Mouse (Mus musculus) c-Kit-positive CD71-positive TER-119-negative erythroid progenitor cells, embryonic 14.5 days (primary cell): Measurements from ENCODE around the gene Synrg.

ENCODE experiments used
- DNase-seq: peaks from one replicate; pipeline ENCODE4 v3.0.0-alpha.2; 2013; ENCODE audit warnings: low read depth

Gene Synrg

DNA sequence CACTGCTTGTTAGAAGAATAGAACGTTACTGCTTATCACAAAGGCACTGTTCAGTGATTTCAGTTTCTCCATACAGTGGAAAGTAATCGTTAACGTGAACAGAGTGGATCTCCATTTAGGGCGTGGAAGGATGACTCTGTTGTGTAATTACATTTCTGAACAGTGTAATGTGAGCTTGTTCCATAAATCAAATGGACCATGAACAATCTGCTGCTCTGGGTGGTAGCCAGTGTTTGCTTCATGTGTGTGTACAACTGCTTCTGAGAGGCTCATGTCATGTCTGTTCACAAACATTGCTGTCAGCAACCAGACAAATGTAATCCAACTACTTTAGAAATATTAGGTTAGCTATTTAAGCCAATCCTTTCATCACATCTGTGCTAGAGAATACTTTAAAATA, 27.5 kb downstream of the Synrg start:
- no peak for DNase-seq

DNA sequence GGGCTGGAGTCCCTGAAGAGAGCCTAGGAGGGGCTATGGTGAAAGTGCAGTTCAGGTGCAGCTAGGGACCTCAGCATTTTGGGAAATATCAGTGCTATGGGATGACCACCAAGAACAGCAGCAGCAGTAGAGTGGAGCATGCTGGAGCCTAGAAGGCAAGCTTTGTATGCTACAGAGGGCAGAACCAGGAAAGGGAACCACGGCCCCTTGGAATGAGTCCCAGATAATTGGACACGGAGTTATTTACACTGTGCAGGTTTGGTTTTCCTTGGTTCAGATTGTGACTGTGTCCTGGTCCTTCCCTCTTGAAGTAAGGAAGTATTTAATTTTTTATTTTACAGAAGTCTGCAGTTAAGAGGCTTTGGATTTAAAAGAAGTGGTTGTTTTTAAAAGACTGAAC, 29.2 kb downstream of the Synrg start:
- no peak for DNase-seq

DNA sequence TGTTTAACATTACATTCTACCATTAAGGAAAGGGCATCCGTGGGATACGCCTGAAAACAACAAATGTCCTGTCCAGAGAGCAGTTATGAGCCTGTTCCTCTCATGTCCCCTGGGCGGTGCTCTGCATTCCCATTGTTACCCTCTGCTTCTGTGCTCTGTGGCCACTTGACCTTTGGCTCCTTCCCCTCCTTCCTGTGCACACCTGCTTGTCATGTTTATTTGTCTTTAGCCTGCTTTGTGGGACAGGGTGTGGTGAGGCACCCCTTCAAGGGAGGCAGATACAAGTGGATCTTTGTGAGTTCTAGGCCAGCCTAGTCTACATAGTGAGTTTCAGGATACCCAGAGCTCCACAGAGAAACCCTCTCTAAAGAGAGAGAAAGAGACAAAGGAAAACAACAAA, 30.3 kb downstream of the Synrg start:
- DNase-seq = no peak

DNA sequence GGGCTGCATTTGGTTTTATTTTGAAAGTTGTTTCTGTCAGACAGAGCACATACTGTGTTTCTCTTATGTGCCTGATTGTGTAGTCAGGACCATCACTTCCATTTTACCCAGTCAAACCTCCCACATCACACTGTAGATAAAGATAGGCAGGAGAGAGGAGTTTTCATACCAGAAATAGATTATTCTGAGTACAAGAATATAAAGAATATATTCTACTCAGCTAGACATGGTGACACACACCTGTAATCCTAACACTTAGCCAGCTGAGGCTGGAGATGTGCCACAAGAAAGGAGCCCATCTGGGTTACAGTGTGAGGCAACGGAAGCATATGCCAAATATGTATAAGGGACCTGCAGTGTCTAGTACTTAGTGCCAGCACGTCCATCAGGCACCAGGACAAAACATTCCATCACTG, 31.3 kb downstream of the Synrg start:
- no peak for DNase-seq

DNA sequence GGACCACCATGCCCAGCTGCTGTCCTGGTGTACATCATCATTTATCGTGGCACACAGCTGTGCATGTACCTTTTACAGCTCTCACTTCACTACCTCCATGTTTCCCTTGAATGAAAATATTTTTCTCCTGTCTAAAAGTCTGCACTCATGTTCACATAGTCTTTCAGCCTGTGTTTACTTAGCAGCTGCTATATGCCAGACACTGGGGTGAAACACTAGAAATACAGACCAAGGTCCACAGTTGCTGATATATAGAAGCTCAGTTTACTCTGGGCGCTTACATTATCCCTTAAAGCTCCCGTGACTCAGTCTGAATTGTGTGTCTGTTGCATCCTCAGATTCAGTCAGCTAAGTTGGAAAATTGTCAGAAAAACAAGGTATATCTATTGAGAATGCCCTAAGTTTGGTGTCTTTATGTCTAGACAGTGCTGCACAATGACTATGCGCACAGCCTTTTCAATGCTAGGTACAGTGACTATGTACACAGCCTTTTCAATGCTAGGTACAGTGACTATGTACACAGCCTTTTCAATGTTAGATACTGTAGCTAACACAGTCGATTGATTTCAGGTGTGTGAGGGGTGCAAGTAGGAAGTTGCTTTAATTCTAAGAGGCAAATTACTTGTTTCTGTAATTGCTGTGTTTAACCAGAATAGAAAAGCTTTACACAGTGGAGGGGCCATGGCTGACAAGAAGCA, 33.1 kb downstream of the Synrg start:
- DNase-seq = no peak

DNA sequence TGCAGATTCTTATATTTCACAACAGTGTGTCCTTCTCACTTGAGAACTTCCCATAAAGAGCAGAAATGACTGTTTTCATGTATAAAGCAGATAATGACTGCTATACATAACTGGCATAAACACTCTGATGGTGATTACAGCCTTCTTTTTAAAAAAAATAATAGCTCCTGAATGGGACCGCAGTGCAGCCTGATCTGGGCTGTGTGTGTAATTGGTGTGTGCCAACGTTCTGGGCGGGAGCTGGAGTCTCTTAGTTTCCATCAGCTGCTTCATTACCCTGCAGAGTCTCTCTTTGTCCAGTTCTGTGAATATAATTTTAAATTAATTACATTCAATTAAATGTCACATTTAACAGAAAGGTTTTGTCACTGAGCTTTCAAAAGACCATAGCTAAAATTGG, 34.8 kb downstream of the Synrg start:
- DNase-seq = no peak

DNA sequence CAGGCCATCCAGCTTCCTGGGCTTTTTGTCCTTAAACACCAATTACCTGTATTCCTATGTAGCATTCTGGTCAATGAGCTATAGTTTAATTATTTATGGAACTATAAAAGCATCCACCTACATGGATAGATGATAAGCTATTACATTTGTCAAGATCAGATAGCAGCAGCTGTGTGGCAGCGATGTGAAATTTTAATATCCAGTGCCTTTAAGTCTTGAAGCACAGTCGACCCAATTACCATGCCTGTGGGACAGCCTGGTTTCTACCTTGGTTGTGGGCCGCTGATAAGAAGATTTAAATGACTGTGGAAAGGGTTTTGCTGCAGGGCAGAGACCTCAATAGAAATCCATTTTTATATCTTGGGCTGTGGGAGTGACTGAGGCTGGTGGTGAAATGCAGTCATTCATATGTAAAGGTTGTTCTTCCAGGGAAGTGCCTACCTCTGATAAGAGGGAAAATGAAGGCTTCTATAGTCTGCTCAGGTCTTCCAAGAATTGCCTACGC, 35.2 kb downstream of the Synrg start:
- no peak for DNase-seq

DNA sequence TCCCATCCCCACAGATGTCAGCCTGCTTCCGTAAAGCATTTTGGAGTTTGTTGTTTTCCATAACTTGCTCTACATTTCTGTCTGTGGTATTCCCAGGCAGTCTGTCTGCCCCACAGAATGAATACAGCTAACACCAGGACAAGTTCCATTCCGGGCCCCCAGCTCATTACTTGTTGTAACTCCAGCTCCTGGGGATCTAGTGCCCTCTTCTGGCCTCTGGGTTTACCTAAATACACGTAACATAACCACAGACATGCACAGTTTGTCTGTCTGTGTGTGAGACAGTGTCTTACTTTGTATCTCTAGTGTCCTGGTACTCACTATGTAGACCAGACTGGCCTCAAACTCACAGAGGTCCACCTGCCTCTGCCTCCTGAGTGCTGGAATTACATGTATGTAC, 37.0 kb downstream of the Synrg start:
- peak; percentile 10 for DNase-seq

DNA sequence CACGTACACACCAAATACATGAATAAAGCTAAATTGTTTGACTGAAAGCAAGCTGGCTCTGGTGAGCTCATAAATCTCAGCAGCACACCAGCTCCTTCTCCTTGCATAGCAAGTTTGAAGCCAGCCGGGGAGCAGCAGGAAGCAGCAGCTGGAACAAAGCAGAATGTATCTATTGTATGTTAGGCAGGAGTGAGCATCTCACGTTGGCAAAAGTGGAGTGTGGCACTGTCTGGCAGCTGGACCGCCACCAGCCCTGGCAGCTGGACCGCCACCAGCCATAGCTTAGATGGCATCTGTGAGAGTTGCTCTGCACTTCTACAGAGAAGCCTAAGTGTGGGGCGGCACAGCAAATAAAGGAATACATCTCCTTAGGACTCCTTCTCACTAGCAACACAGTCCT, 39.8 kb downstream of the Synrg start:
- no peak for DNase-seq

DNA sequence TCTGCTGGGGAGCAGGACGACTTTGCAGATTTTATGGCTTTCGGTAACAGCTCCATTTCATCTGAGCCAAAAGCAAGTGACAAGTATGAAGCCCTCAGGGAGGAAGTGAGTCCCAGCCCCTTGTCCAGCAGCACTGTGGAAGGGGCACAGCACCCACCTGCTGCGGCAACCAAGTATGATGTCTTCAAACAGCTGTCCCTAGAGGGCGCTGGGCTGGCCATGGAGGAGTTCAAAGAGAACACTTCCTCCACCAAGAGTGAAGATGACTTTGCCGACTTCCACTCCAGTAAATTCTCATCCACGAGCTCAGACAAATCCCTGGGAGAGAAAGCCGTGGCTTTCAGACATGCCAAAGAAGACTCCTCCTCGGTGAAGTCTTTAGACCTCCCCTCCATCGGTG, 44.8 kb downstream of the Synrg start:
- DNase-seq = no peak

DNA sequence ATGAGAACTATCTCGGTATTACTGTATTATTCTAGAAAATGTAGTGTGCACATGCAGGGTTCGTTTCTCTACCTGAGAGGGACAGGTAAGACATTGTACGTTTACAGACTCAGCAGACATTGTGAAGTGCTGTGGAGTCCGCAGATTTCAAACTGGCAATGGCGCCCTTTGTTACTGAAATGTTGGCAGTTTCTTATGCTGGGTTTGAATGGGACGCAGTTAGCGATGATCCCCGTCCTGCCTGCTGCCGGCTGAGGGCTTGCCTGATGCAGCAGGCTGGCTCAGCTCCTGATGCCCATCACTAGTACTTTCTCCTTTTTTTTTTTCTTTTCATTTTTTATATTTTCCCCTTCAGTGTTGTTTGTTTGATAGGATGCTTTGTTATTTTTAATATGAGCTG, 46.2 kb downstream of the Synrg start:
- no peak for DNase-seq

DNA sequence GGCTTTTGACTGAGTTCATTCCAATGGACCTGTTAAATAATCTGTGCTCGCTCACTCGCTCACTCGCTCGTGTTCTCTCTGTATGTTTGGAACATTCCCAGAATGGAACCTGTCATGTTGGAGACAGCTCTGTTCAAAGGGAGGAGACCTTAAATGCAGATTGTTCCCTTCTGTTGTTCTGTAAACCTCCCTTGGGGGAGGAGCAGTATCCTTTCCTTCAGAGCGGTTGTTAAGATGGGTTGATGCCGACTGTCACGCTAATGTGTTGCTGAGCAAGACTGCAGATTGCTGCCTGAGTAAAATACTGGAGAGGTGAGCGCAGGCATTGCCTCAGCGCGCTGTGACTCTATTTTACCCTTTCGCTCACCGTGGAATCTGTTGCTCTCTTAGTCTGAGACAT, 46.8 kb downstream of the Synrg start:
- DNase-seq = no peak

DNA sequence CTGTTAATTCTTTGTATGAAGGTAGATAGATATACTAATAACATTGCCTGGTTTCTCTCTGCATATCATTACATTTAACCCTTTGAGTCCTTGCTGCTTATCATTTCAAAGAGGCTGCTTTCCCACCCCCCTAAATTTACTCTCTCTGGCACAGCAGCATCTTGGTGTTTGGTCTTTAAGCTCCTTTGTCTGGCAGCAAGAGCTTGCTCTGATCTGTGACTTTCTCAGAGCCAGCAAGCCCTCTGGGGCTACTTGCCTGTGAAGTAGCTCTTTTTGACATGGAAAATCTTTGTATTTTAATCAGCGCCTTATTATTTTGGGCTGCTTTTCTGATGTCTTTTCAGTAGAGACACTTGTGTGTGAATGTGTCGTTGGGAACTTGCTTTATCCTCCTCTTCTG, 47.3 kb downstream of the Synrg start:
- DNase-seq = no peak

DNA sequence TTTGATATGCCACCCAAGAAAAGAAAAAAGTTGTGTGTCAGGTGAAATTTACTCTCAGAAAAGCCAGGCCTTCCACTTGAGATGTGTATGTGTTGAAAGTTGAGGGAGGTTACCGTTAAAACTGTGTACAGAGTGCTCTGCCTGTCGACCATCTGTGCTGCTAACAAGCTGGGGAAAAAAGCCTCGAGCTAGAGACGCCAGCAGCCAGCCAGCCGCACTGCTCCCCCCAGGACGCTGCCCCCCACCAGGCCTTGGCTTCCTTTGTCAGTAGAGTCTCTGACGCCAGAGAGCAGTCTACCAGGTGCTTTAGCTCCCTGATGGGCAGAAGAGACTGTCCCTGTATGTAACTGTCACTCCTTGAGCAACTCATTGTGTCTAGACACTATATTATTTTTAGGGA, 48.9 kb downstream of the Synrg start:
- no peak for DNase-seq

DNA sequence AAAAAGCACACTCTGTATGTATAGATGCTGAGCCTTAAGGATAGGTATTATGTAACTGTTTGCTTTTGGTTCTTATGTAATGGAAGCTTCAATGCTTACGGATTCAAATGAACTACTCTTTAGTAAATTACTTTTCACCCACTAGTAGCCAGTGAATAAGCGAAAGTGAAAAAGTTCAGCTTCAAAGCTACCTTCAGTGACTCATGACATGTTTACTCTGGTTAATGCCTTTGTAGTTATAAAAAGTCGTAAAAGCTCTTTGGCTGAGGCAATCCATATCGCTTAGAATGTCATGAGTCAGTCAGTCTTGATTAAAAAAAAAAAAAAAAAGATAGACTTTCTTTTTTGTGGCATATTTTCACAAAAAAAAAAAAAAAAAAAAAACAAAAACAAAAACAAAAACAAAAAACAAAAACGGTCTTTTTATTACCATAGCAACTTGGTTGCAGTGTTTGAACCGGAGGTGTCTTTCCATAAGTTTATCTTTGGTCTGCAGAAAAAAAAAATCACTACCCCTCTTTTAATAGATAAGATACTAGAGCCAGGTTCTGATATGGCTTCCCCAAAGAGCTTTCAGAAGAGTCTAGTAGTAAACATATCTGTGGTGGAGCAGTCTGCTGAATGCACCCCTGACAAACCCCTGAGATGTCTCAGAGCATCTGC, 52.0 kb downstream of the Synrg start:
- DNase-seq = no peak

DNA sequence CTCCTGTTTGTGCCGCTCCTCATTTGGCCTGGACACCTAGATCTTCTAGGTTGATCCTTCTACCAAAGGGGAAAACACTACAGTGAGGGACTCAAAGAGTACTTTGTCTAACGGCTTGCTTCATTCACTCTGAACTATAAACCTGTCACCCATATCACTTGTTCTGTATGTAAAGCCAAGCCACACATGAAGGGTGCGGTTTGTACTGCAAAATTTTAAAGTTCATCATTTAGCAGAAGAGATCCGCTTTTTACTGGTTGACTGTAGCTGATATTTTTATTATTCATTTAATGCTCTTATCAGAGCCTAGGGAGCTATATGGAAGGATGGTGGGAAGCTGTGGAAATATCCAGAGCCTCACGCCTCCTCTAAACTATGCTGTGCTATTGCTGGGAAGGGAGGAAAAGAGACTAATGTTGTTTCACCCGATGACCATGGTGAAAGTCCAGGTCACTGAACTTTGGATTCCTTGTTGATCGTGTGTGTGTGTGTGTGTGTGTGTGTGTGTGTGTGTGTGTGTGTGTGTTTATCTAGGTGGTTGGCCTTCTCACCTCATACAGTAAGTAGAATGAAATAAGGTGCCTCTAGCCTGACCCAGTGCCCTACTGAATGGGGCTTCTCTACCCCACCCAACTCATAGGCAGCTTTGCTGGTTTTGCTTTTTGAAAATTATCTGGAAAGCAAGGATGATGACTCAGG, 52.7 kb downstream of the Synrg start:
- no peak for DNase-seq

DNA sequence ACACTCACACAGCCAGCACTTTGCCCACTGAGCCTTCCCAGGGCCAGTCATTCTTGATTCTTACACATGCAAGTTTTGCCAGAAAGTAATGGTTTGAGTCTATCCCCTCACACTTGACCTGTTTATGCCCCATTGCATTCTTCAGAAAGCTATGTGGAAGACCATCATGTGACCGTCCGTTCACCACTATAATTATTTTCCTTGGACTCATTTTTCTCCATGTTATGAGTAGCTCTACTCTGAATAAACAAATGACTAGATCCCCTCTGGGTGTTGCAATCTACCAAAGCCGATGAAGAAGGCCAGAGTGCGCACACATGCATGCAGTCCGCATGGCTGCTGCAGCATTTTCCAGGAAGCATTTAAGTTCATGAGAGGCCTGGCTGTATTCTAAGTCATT, 63.0 kb downstream of the Synrg start:
- DNase-seq = no peak

DNA sequence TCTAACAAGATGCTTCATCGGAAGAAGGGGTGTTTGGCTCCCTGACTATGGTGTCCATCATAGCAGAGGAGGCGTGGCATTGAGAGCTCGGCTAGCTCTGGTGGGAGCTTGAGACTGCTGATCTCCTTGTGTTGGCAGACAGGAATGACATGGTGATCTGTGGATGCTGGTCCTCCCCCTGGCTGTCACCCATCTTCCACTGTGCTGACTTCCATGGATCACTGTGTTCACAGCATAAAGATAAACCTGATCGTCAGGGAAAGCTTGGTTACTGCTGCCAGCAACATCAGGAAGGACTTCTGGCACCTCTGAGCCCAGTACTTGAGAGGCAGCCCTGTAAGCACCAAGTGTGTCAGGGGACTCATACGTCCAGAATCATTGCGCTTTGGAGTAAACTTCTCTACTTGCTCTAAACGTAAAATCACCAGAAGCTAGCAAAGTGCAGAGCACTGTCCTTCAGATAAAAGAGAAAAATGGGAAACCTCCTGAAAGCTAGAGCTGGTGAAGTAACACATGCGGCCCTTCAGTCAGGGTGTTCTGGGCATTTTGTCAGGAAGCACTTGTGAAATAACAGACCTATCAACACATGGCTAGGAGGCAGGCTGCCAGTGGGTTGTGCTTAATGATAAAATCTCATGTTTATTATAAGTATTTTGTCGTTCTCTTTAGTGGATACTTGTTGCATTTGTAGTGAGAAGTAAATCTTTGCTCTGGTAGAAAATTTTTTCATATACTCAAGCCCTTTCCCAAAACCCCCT, 64.2 kb downstream of the Synrg start:
- DNase-seq = no peak

DNA sequence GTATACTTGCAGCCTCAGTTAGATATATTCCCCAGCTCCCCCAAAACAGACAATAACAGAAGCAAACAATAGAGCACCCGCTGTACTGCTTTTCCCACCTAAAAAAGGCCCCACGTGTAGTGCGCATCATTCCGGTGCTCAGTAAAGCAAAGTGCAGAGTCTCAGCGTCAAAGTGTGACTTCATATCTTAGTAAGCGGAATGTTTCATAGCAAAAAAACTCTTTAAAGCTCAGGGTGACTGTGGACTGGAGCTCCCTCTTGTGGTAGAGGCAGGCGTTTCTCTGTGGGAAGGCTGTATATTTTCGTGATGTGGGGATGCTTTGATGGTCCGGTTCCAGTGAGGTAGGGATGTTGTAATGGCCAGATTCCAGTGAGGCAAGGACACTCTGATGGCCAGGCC, 67.7 kb downstream of the Synrg start:
- DNase-seq = peak; percentile 28

DNA sequence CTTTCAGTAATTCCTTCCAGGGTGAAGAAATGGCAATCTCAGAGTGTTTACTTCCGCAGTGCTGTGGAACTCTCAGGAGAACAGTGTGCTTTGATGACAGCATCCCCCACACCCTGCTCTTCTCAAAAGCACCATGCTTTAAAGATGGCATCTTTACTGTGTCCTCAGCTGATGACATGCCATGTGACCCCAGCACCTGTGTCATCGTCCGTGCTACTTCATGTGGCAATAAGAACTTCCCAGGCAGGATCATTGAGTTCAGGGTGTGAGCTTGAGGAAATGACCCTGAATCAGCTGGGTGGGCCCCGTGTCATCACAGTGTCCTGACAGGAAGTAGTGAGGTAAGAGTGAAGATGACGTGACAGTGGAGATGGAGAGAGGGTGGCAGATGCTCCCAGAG, 68.3 kb downstream of the Synrg start:
- DNase-seq = no peak

DNA sequence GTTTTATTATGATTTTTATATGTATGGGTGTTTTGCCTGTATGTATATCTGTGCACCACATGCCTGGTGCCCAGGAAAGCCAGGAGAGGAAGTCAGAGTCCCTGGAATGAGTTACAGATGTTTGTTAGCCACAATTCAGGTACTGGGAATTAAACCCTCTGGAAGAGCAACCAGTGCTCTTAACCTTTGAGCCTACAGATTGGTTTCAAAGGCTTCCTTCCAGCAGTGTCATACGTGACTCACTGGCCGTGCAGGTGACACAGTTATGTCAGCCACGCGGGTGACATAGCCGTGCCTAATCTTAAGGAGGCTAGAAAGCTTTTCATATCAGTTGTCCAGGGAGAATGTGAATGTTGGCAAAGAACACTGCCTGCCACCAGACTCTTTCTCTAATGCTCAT, 69.4 kb downstream of the Synrg start:
- no peak for DNase-seq

DNA sequence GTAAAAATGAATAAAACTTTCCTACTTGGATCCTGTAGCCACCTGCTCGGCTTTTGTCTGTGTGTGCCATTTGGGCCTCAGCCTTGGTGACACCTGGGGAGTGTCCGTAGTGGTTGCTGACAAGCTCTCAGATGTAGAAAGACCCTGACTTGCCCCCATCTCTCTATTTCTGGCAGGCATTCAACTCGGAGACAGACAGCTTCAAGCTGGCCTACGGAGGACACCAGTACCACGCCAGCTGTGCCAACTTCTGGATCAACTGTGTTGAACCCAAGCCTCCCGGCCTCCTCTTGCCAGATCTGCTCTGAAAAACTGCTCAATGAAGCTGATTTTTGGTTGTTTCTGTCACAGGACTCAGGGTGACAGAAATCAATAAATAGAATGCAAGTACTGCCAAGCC, 76.4 kb downstream of the Synrg start:
- no peak for DNase-seq
